Mouse (Mus musculus) frontal cortex, postnatal 36 days (tissue): ENCODE measurements around the gene Rundc3a.
A peak's percentile ranks its signal among the peaks of the same experiment; 100 is the strongest.

Source experiments
- DNase-seq, 2 experiments: peaks; one replicate each; pipeline ENCODE4 v3.0.0; 2022; ENCODE audit warnings: low spot score in 2 of 2

Gene Rundc3a

GRCm38 (mm10) chr11:102433866-102434265 is 40.7 kb downstream of the Rundc3a start:
- no peak for DNase-seq

GRCm38 (mm10) chr11:102434406-102434805 is 41.2 kb downstream of the Rundc3a start:
- DNase-seq, result peak; percentile 89 to 95

GRCm38 (mm10) chr11:102434816-102435705 is 41.9 kb downstream of the Rundc3a start:
- DNase-seq, result no peak

- no peak for DNase-seq
These were observed 42.7 kb downstream of the Rundc3a start for GRCm38 (mm10) chr11:102435754-102436470.

- DNase-seq, result no peak
These were observed 43.2 kb downstream of the Rundc3a start for GRCm38 (mm10) chr11:102436471-102436790.

GRCm38 (mm10) chr11:102437120-102438061 is 44.2 kb downstream of the Rundc3a start:
- DNase-seq, result peak; percentile 72 to 75

- DNase-seq, result peak; percentile 80 to 81
These were observed 45.2 kb downstream of the Rundc3a start for GRCm38 (mm10) chr11:102438212-102439092.

- DNase-seq, result no peak
These were observed 46.2 kb downstream of the Rundc3a start for GRCm38 (mm10) chr11:102439093-102440082.

- DNase-seq, result no peak
These were observed 47.1 kb downstream of the Rundc3a start for GRCm38 (mm10) chr11:102440255-102440654.

- DNase-seq, result no peak
These were observed 48.2 kb downstream of the Rundc3a start for GRCm38 (mm10) chr11:102441434-102441833.

- no peak for DNase-seq
These were observed 48.9 kb downstream of the Rundc3a start for GRCm38 (mm10) chr11:102442089-102442488.

GRCm38 (mm10) chr11:102443740-102444139 is 50.5 kb downstream of the Rundc3a start:
- DNase-seq, result no peak

- DNase-seq, result no peak
These were observed 51.1 kb downstream of the Rundc3a start for GRCm38 (mm10) chr11:102444321-102444720.

GRCm38 (mm10) chr11:102444781-102445180 is 51.6 kb downstream of the Rundc3a start:
- no peak for DNase-seq

- peak; percentile 45 to 57 for DNase-seq
These were observed 52.2 kb downstream of the Rundc3a start for GRCm38 (mm10) chr11:102445264-102445890.

- DNase-seq, result no peak
These were observed 52.7 kb downstream of the Rundc3a start for GRCm38 (mm10) chr11:102445891-102446361.

GRCm38 (mm10) chr11:102446581-102447461 is 53.6 kb downstream of the Rundc3a start:
- peak in 1 of 2 experiments; percentile 39 for DNase-seq

- peak; percentile 77 to 84 for DNase-seq
These were observed 54.3 kb downstream of the Rundc3a start, which contains the start of gene Fam171a2 for GRCm38 (mm10) chr11:102447497-102447896. Fam171a2 (minus strand) TSS chr11:102447682.
